25 mouse cellular contexts compared by ENCODE assay signal in the genomic region with DNA sequence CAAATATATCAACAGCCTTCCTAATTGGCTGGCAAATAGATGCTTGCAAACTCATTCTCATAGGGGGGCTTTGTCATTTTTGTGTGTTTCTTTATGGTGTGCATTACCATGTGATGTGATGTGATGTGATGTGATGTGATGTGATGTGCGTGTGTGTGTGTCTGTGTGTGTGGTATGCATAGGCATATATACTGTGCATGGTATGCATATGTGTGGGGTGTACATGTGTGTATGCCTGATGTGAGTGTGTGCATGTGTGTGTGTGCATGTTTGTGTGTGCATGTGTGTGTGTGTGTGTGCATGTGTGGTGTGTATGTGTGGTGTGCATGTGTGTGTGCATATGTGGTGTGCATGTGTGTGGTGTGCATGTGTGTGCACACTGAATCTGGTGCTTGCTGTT. TPM values are rescaled to one million over a fixed set of nuclear protein-coding genes. Genes with fewer than 3 reads are reported as not detected.
"Had no signal": no experiment of that assay in that cellular context is flagged by ENCODE, and none has a peak within 500 bp of the region (broad histone marks: within the 10 kb centered on the region; RNA-seq: fewer than 3 reads in every experiment).

No protein-coding gene starts in this region.

- H3K27me3 ChIP-seq: heart, embryonic 12.5 days; hindbrain, embryonic 13.5 days; hindbrain, embryonic 15.5 days; kidney, embryonic 15.5 days; limb, embryonic 12.5 days; liver, embryonic 13.5 days had no signal

- ATAC-seq: hindbrain, postnatal 0 days; intestine, embryonic 16.5 days had no signal

- H3K27ac ChIP-seq: heart, embryonic 10.5 days; hindbrain, embryonic 13.5 days; hindbrain, embryonic 15.5 days; hindbrain, postnatal 0 days; kidney, embryonic 15.5 days; kidney, postnatal 0 days; limb, embryonic 12.5 days; liver, embryonic 13.5 days had no signal

- DNase-seq: gastrocnemius, postnatal 14 days; gastrocnemius, postnatal 36 days; heart, adult 18-20 months; heart, postnatal 14 days; heart, postnatal 36 days; kidney, adult 11 months; kidney, adult 2 months; kidney, adult 9 months; kidney, postnatal 14 days; kidney, postnatal 36 days; layer of hippocampus, adult 9-11 months; layer of hippocampus, postnatal 36 days; left cerebral cortex, postnatal 4 days; liver; liver, embryonic 13.5 days had no signal

- H3K9me3 ChIP-seq: heart, embryonic 10.5 days; heart, embryonic 12.5 days; hindbrain, embryonic 15.5 days; kidney, embryonic 15.5 days; limb, embryonic 12.5 days; liver, embryonic 13.5 days had no signal

- H3K4me1 ChIP-seq: heart, embryonic 10.5 days; heart, embryonic 12.5 days; hindbrain, embryonic 13.5 days; hindbrain, embryonic 15.5 days; kidney, embryonic 15.5 days; limb, embryonic 12.5 days; liver, embryonic 13.5 days had no signal

- H3K4me2 ChIP-seq: heart, embryonic 12.5 days; hindbrain, embryonic 13.5 days; hindbrain, embryonic 15.5 days; kidney, embryonic 15.5 days; limb, embryonic 12.5 days; liver, embryonic 11.5 days; liver, embryonic 13.5 days had no signal

- H3K4me3 ChIP-seq: heart, embryonic 10.5 days; heart, embryonic 12.5 days; hindbrain, embryonic 13.5 days; hindbrain, embryonic 15.5 days; kidney, embryonic 15.5 days; limb, embryonic 12.5 days; liver, embryonic 13.5 days had no signal

- H3K9ac ChIP-seq: heart, embryonic 12.5 days; hindbrain, embryonic 13.5 days; hindbrain, embryonic 15.5 days; kidney, embryonic 15.5 days; limb, embryonic 12.5 days; liver, embryonic 13.5 days had no signal

- H3K36me3 ChIP-seq: heart, embryonic 10.5 days; heart, embryonic 12.5 days; hindbrain, embryonic 13.5 days; hindbrain, embryonic 15.5 days; kidney, embryonic 15.5 days; limb, embryonic 12.5 days; liver, embryonic 13.5 days had no signal

RNA-seq across cellular contexts. Expression of a gene that starts 50.6 kb away (rescaled TPM):
- polyA plus RNA-seq: kidney, adult 2 months had no signal

RNA-seq across cellular contexts. Expression of a gene that starts 53.4 kb away (rescaled TPM):
- polyA plus RNA-seq: hindbrain, postnatal 0 days had no signal
